Mouse (Mus musculus): ENCODE measurements around the gene Baz2b.

Gene Baz2b

GRCm38 (mm10) chr2:59993190-59993535, 216.5 kb downstream of the Baz2b start:
- DNase-seq: no peak

GRCm38 (mm10) chr2:59992488-59993189, 217.0 kb downstream of the Baz2b start:
- DNase-seq: no peak

- DNase-seq: no peak
Measured at GRCm38 (mm10) chr2:59991775-59992174, 217.9 kb downstream of the Baz2b start.

GRCm38 (mm10) chr2:59987521-59987920, 222.1 kb downstream of the Baz2b start:
- no peak for DNase-seq

DNA sequence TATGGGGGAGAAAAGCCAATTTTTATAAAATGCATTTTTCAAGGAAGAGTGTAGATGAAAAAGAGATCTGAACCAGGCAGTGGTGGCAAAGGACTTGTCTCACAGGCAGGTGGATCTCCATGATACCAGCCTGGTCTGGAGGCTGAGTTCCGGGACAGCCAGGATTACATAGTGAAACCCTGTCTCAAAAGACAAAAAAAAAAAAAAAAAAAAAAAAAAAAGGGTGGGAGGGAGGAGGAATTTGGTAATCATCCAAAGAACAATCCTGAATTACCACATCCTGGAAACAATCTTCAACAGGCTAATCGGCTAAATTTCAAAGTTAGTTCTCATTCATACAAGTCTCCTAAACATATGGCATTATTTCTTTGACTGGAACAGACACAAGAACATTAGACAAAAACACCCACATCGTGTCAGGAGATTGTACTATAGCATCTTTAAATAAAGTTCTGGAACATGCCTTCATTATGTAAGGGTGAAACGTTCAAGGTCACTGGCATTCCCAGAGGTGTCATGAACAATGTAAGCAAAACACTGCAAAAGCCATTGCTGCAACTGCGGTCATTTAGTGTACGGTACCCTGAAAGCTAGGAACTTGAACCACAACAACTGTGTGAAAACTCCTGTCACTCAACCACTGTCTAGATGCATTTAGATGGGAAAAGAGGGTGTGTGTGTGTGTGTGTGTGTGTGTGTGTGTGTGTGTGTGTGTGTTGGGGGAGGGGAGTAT, 230.0 kb downstream of the Baz2b start:
- no peak for DNase-seq

DNA sequence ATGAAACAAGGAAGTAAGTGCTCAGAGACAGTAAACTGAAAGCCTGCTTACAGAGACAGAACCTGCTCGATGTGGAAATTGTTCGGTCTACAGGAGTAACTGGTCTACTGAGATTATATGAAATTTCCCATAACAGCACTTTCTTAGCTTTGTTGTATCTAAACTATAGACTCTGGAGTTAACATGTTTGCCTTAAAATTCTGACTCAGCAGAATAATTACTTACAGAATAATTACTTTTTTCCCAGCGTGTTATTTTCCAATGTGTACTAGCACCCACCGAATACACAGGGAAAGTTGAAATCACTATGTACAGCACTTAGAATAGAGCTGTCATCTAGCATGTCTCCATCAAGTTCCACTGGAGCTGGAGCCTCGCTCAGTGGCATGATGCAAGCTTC, 233.0 kb downstream of the Baz2b start:
- DNase-seq: no peak

DNA sequence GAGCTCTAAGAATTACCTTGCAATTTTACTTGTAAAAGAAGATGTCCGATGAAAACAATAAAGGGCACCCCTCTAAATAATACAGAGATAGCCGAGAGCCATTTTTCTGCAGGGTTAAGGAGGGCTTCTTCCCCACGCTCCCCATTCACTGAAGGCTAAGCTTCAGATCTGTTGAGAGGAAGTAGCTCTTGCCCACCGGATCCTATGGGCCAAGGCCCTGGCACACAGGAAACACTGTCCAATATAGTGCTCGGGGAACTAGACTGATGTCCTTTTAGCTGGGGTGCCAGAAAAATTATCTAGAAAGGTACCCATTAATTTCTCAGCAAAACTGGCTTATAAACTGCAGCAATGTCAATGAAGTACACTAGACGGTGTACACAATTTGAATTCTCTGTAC, 233.9 kb downstream of the Baz2b start:
- no peak for DNase-seq

DNA sequence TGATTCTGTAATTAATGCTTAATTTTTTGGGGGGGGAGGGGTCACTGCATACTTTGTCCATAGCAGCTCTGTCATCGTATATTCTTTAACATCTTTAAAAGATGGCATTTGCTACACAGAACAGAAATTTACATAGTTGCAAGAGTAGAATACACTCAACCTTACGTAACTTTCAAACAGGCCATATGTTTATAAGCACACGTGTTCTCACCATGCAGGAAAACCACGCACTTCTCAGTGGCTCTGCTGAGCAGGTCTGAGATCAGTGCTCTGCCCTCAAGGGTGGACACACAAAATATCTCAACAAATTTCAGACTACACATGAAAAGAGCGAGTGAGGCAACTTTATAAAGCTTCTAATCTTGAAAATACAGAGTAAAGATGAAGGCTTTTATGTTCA, 235.7 kb downstream of the Baz2b start:
- DNase-seq: no peak

- no peak for DNase-seq
Measured at GRCm38 (mm10) chr2:59973104-59973641, 236.5 kb downstream of the Baz2b start.

DNA sequence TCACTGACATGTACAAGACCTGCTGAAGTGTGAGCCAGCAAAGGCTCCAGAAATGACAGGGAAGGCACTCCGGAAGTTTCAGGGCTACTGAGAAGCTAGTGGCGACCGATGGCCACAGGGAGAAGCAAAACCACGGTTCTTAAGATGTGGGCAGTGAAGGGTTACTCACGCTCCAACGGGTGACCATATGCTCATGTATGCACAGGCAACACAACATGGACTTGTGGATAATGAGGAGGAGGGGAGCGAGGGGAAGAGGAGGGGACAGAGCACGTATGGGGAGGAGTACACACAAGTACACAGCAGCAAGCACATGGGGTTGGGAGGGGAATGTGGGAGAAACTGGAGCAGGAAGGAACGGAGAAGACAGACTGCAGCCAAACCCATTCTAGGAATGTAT, 239.1 kb downstream of the Baz2b start:
- no peak for DNase-seq

DNA sequence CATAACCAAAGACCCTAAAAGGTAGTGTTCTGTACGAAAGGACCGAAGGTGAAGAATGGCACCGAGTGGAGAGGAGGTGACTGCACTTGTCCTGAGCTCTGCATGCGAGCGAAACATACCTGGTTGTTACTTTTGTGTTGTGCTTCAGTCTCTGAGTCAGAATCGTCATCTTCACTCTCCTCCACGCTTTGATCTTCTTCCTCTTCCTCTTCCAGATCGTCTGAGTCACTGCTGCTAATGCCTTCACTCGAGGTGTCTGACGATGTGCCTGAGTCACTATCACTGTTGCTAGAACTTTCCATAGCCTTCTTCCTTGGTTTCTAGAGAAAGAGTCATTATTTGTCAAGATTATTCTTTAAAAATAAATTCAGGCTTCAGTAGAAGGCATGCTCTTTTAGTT, 240.5 kb downstream of the Baz2b start:
- no peak for DNase-seq

DNA sequence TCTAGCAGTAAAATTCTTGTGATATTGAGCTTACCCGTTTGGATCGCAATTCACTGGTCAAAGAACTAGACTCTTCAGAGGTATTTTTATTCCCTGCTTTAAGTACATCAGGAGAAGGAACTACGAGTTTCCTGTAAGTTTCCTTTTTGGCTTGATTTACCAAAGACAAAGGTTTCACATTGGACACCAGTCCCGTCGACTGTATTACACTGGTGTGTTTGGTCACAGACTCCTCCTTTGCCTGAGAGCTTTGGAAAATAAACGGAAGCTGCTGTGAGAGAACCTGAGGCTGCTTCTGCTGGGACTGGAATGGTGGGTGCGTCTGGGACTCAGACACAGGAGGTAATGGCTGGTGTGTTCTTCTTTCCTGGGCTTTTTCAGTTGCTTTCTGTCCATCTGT, 241.0 kb downstream of the Baz2b start:
- DNase-seq: no peak

GRCm38 (mm10) chr2:59966454-59966853, 243.2 kb downstream of the Baz2b start:
- DNase-seq: no peak

- no peak for DNase-seq
Measured at GRCm38 (mm10) chr2:59963011-59963410, 246.6 kb downstream of the Baz2b start.

- DNase-seq: no peak
Measured at GRCm38 (mm10) chr2:59962579-59962978, 247.1 kb downstream of the Baz2b start.

GRCm38 (mm10) chr2:59960495-59960772, 249.2 kb downstream of the Baz2b start:
- no peak for DNase-seq

- DNase-seq: no peak
Measured at GRCm38 (mm10) chr2:59959668-59960494, 249.8 kb downstream of the Baz2b start.

DNA sequence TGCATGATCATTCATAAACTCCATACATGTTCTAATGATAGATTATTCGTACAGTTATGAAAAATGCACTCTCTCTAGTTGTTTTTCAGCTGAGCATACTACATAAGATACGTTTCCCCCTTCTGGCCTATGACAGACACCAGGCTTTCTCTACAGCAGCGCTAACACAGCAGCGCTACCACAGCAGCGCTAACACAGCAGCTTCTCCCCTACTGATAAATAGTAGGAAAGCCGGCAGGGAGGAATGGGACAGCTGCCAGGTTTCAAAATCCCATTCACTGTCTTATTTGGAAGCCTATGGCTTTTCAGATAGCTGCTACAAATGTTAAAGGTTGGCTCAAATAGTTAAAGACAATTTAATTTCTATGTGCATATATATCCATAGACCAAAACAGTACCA, 251.1 kb downstream of the Baz2b start:
- no peak for DNase-seq

DNA sequence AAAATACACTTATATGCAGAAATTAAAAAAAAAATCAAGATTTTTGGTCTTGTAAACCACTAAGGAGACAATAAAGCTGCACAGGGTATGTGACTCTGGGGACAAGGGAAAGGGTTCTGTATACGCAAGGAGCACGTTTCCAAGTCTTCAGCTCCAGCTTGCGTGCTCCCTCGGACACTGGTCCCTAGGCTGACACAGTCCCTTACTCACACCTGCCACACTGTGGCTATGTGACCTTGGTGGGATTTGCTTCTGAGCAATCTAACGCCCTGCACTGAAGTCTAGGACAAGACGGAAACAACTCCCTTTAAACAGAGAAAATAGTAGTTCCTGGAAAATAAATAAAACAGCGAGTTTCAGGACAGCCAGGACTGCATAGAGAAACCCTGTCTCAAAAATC, 253.7 kb downstream of the Baz2b start:
- no peak for DNase-seq

- DNase-seq: no peak
Measured at GRCm38 (mm10) chr2:59954791-59955190, 254.8 kb downstream of the Baz2b start.

- no peak for DNase-seq
Measured at GRCm38 (mm10) chr2:59952286-59953014, 257.2 kb downstream of the Baz2b start.

- no peak for DNase-seq
Measured at GRCm38 (mm10) chr2:59951706-59952105, 257.9 kb downstream of the Baz2b start.

GRCm38 (mm10) chr2:59951127-59951526, 258.5 kb downstream of the Baz2b start:
- DNase-seq: no peak

All from spleen, adult 18-20 months (tissue).